Mouse (Mus musculus): ENCODE measurements around the gene Gnpat. TPM values are rescaled to one million over a fixed set of nuclear protein-coding genes. Genes with fewer than 3 reads are reported as not detected.

Gene Gnpat
- total and polyA plus RNA-seq, 3 experiments, result 62.3 to 91.5 (median 89.1) TPM

DNA sequence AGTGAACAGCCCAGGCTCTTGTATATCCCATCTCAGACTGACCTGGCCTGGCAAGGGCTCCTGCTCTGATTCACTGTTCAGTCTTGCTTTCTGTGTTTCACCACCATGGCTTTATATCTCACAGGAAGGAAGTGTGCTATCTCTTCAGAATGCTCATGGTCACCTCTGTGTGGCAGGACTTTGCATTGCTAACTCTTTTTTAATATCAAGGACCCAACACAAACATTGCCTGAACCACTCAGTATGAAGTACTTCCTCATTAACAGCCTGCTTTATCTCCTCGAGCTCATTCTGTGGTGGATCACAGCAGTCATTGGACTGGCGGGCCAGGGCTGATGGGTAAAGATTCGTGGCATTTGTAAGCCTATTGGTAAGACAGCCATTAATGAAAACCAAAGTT lies 3.8 kb downstream of the Gnpat start:
- H3K4me2 ChIP-seq (ENCODE audit: insufficient read depth, low read depth, poor library complexity, severe bottlenecking), result no peak overlapping the region
- H3K79me2 ChIP-seq (replicated peaks; ENCODE audit: control insufficient read depth, extremely low read depth, insufficient read depth, poor library complexity, severe bottlenecking), result peaks cover 64% of the 10 kb centered on the region
- H3K4me3 ChIP-seq (replicated peaks in 1 of 3; ENCODE audit: low read depth in 2 of 3, low read length in 2 of 3, poor library complexity in 1 of 3), result no peak overlapping the region
- H3K9ac ChIP-seq (ENCODE audit: insufficient read depth, low read depth), result no peak overlapping the region
- DNase-seq (ENCODE audit: extremely low read depth), result no peak
- no peaks in the 10 kb centered on the region for H3K27me3 ChIP-seq (replicated peaks)
- TF ChIP-seq CHD2 (IDR thresholded peaks at IDR 0.05; ENCODE audit: low read length), result no peak
- TF ChIP-seq IRF4 (IDR thresholded peaks at IDR 0.05; ENCODE audit: low read depth, low read length), result no peak
- no peak for TF ChIP-seq USF2 (conservative IDR thresholded peaks at IDR 0.05; ENCODE audit: low read depth, low read length)
- no peak for TF ChIP-seq KAT2A (IDR thresholded peaks at IDR 0.05; ENCODE audit: insufficient replicate concordance, low read length)
- TF ChIP-seq HCFC1 (IDR thresholded peaks at IDR 0.05; ENCODE audit: low read depth, low read length), result no peak
- no peak for TF ChIP-seq SMC3 (IDR thresholded peaks at IDR 0.05; ENCODE audit: low read depth, low read length)
- TF ChIP-seq MAFK (IDR thresholded peaks at IDR 0.05; ENCODE audit: insufficient replicate concordance, low read length), result no peak
- no peak for TF ChIP-seq JUND (conservative IDR thresholded peaks at IDR 0.05; ENCODE audit: low read depth, low read length)
- no peak for TF ChIP-seq MAZ (IDR thresholded peaks at IDR 0.05; ENCODE audit: low read depth, low read length)
- no peak overlapping the region for H3K27ac ChIP-seq (ENCODE audit: insufficient read depth, low read depth)
- peaks cover 13 to 42% of the 10 kb centered on the region in 2 experiments for H3K4me1 ChIP-seq (ENCODE audit: control insufficient read depth in 1 of 2, insufficient read depth in 2 of 2)
- no peaks in the 10 kb centered on the region for H3K9me3 ChIP-seq (replicated peaks; ENCODE audit: low read length)
- peaks cover 20 to 61% of the 10 kb centered on the region in 2 experiments for H3K36me3 ChIP-seq (replicated peaks in 1 of 2; ENCODE audit: control insufficient read depth in 1 of 2, insufficient read depth in 1 of 2, low read length in 1 of 2)
- in situ Hi-C loops (cut with MboI; ENCODE audit: low pct_ligation_motif_present, low pct_unique_long_range_greater_than_20kb, low sequenced_read_pairs), result no loop called here
- dilution Hi-C loops (cut with MboI; ENCODE audit: extremely low pct_ligation_motif_present, extremely low pct_unique_long_range_greater_than_20kb, low sequenced_read_pairs), result no loop called here

DNA sequence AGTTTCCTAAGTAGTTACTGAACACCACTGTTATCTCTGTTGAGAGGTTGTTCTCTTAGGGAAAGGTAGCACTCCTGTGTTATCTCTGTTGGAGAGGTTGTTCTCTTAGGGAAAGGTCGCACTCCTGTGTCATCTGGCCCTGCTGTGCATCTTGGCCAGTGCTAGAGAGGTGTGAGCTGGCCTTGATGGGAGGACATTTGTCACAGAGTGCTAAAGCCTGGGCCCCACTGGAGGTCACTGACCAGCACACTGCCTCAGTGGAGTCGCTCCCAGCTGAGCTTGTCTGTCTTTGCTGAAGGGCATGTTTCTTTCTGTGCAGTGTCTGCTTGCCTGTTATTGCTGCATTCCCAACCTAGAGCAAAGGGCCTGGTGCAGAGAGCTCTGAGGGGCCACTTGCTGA lies 4.3 kb downstream of the Gnpat start:
- H3K4me3 ChIP-seq (replicated peaks in 1 of 3; ENCODE audit: low read depth in 2 of 3, low read length in 2 of 3, poor library complexity in 1 of 3), result no peak overlapping the region
- dilution Hi-C loops (cut with MboI; ENCODE audit: extremely low pct_ligation_motif_present, extremely low pct_unique_long_range_greater_than_20kb, low sequenced_read_pairs) (no loop called here), in situ Hi-C loops (cut with MboI; ENCODE audit: low pct_ligation_motif_present, low pct_unique_long_range_greater_than_20kb, low sequenced_read_pairs) (no loop called here)
- no peak overlapping the region for H3K4me2 ChIP-seq (ENCODE audit: insufficient read depth, low read depth, poor library complexity, severe bottlenecking)
- TF ChIP-seq MXI1 (IDR thresholded peaks at IDR 0.05; ENCODE audit: low read depth, low read length) (no peak), IRF4 (IDR thresholded peaks at IDR 0.05; ENCODE audit: low read depth, low read length) (no peak), SMC3 (IDR thresholded peaks at IDR 0.05; ENCODE audit: low read depth, low read length) (no peak), MAX (IDR thresholded peaks at IDR 0.05; ENCODE audit: low read length) (no peak)
- H3K36me3 ChIP-seq (replicated peaks in 1 of 2; ENCODE audit: control insufficient read depth in 1 of 2, insufficient read depth in 1 of 2, low read length in 1 of 2), result peaks cover 24 to 66% of the 10 kb centered on the region in 2 experiments
- peaks cover 13 to 40% of the 10 kb centered on the region in 2 experiments for H3K4me1 ChIP-seq (ENCODE audit: control insufficient read depth in 1 of 2, insufficient read depth in 2 of 2)
- H3K27ac ChIP-seq (ENCODE audit: insufficient read depth, low read depth), result no peak overlapping the region
- no peak overlapping the region for H3K9ac ChIP-seq (ENCODE audit: insufficient read depth, low read depth)
- no peak for DNase-seq (ENCODE audit: extremely low read depth)
- H3K79me2 ChIP-seq (replicated peaks; ENCODE audit: control insufficient read depth, extremely low read depth, insufficient read depth, poor library complexity, severe bottlenecking), result peaks cover 62% of the 10 kb centered on the region
- H3K27me3 ChIP-seq (replicated peaks), result no peaks in the 10 kb centered on the region
- no peaks in the 10 kb centered on the region for H3K9me3 ChIP-seq (replicated peaks; ENCODE audit: low read length)

DNA sequence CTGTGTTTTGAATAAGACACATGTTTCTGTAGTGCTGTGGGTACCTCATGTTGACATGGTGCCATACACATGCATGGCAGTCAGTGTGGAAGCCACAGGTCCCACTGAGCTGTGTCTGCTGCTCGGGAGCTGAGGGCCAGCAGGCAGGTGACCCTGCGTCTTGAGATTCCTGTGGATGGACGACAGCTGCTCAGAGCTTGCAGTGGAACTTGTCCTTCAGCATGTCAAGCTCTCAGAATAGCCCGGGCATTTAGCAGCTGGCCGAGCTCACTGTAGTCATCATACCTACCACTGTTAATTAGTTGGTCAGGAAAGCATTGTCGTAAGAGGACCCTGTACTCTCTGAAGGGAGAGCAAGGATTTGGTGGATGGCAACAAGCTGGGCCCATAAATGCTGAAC lies 6.9 kb downstream of the Gnpat start:
- Histone ChIP-seq H3K4me1 (ENCODE audit: control insufficient read depth in 1 of 2, insufficient read depth in 2 of 2) (peaks cover 13 to 37% of the 10 kb centered on the region in 2 experiments), H3K79me2 (replicated peaks; ENCODE audit: control insufficient read depth, extremely low read depth, insufficient read depth, poor library complexity, severe bottlenecking) (peaks cover 42% of the 10 kb centered on the region), H3K27me3 (replicated peaks) (no peaks in the 10 kb centered on the region), H3K27ac (ENCODE audit: insufficient read depth, low read depth) (no peak overlapping the region), H3K9me3 (replicated peaks; ENCODE audit: low read length) (no peaks in the 10 kb centered on the region), H3K36me3 (replicated peaks in 1 of 2; ENCODE audit: control insufficient read depth in 1 of 2, insufficient read depth in 1 of 2, low read length in 1 of 2) (peaks cover 48 to 92% of the 10 kb centered on the region in 2 experiments), H3K4me2 (ENCODE audit: insufficient read depth, low read depth, poor library complexity, severe bottlenecking) (no peak overlapping the region), H3K4me3 (replicated peaks in 1 of 3; ENCODE audit: low read depth in 2 of 3, low read length in 2 of 3, poor library complexity in 1 of 3) (no peak overlapping the region), H3K9ac (ENCODE audit: insufficient read depth, low read depth) (no peak overlapping the region)
- in situ Hi-C loops (cut with MboI; ENCODE audit: low pct_ligation_motif_present, low pct_unique_long_range_greater_than_20kb, low sequenced_read_pairs) (no loop called here), dilution Hi-C loops (cut with MboI; ENCODE audit: extremely low pct_ligation_motif_present, extremely low pct_unique_long_range_greater_than_20kb, low sequenced_read_pairs) (no loop called here)
- TF ChIP-seq RAD21 (IDR thresholded peaks at IDR 0.05; ENCODE audit: low read depth, low read length) (no peak), MYC (IDR thresholded peaks at IDR 0.05; ENCODE audit: low read depth, low read length) (no peak), KAT2A (IDR thresholded peaks at IDR 0.05; ENCODE audit: insufficient replicate concordance, low read length) (no peak), JUN (IDR thresholded peaks at IDR 0.05; ENCODE audit: insufficient read depth, low read depth, low read length) (no peak), NRF1 (IDR thresholded peaks at IDR 0.05; ENCODE audit: low read depth, low read length) (no peak), NELFE (IDR thresholded peaks at IDR 0.05; ENCODE audit: low read depth, low read length) (no peak), EP300 (IDR thresholded peaks at IDR 0.05; ENCODE audit: low read length) (no peak)
- no peak for DNase-seq (ENCODE audit: extremely low read depth)

All from CH12.LX (cell line).